Mouse (Mus musculus): ENCODE data around the gene D430041D05Rik.

D430041D05Rik gene

GRCm38 (mm10) chr2:104337619-104338018, 73.2 kb downstream of the D430041D05Rik start:
- DNase-seq (ENCODE audit: low spot score), result no peak

GRCm38 (mm10) chr2:104335824-104336223, 75.0 kb downstream of the D430041D05Rik start:
- DNase-seq (ENCODE audit: low spot score), result no peak

GRCm38 (mm10) chr2:104333952-104334351, 76.9 kb downstream of the D430041D05Rik start:
- no peak for DNase-seq (ENCODE audit: low spot score)

- no peak for DNase-seq (ENCODE audit: low spot score)
These were observed 78.1 kb downstream of the D430041D05Rik start for GRCm38 (mm10) chr2:104332707-104333106.

- no peak for DNase-seq (ENCODE audit: low spot score)
These were observed 79.6 kb downstream of the D430041D05Rik start for GRCm38 (mm10) chr2:104331261-104331660.

GRCm38 (mm10) chr2:104327116-104327794, 83.6 kb downstream of the D430041D05Rik start:
- no peak for DNase-seq (ENCODE audit: low spot score)

- no peak for DNase-seq (ENCODE audit: low spot score)
These were observed 87.0 kb downstream of the D430041D05Rik start for GRCm38 (mm10) chr2:104323773-104324172.

GRCm38 (mm10) chr2:104323351-104323750, 87.5 kb downstream of the D430041D05Rik start:
- DNase-seq (ENCODE audit: low spot score), result no peak

- no peak for DNase-seq (ENCODE audit: low spot score)
These were observed 90.7 kb downstream of the D430041D05Rik start for GRCm38 (mm10) chr2:104320061-104320624.

GRCm38 (mm10) chr2:104319443-104319842, 91.4 kb downstream of the D430041D05Rik start:
- DNase-seq (ENCODE audit: low spot score), result no peak

- no peak for DNase-seq (ENCODE audit: low spot score)
These were observed 91.9 kb downstream of the D430041D05Rik start for GRCm38 (mm10) chr2:104318881-104319280.

GRCm38 (mm10) chr2:104318259-104318658, 92.6 kb downstream of the D430041D05Rik start:
- no peak for DNase-seq (ENCODE audit: low spot score)

GRCm38 (mm10) chr2:104317631-104318030, 93.2 kb downstream of the D430041D05Rik start:
- DNase-seq (ENCODE audit: low spot score), result no peak

GRCm38 (mm10) chr2:104316483-104316882, 94.3 kb downstream of the D430041D05Rik start:
- DNase-seq (ENCODE audit: low spot score), result no peak

- no peak for DNase-seq (ENCODE audit: low spot score)
These were observed 97.6 kb downstream of the D430041D05Rik start for GRCm38 (mm10) chr2:104313246-104313645.

GRCm38 (mm10) chr2:104307102-104307501, 103.7 kb downstream of the D430041D05Rik start:
- no peak for DNase-seq (ENCODE audit: low spot score)

GRCm38 (mm10) chr2:104305722-104306121, 105.1 kb downstream of the D430041D05Rik start:
- DNase-seq (ENCODE audit: low spot score), result no peak

GRCm38 (mm10) chr2:104299912-104300311, 110.9 kb downstream of the D430041D05Rik start:
- no peak for DNase-seq (ENCODE audit: low spot score)

- DNase-seq (ENCODE audit: low spot score), result no peak
These were observed 111.7 kb downstream of the D430041D05Rik start for GRCm38 (mm10) chr2:104299160-104299559.

- no peak for DNase-seq (ENCODE audit: low spot score)
These were observed 124.0 kb downstream of the D430041D05Rik start for GRCm38 (mm10) chr2:104286821-104287220.

- no peak for DNase-seq (ENCODE audit: low spot score)
These were observed 127.3 kb downstream of the D430041D05Rik start for GRCm38 (mm10) chr2:104283401-104283955.

- no peak for DNase-seq (ENCODE audit: low spot score)
These were observed 128.0 kb downstream of the D430041D05Rik start for GRCm38 (mm10) chr2:104282835-104283234.

GRCm38 (mm10) chr2:104267049-104267448, 143.8 kb downstream of the D430041D05Rik start:
- no peak for DNase-seq (ENCODE audit: low spot score)

GRCm38 (mm10) chr2:104261741-104262067, 149.1 kb downstream of the D430041D05Rik start:
- DNase-seq (ENCODE audit: low spot score), result no peak

Measured in T-cell, adult 2 months (primary cell).